Mouse (Mus musculus) brain, embryonic 14.5 days (tissue): ENCODE data around the gene Myom1.

ENCODE experiments used
- CTCF ChIP-seq: fragments of 200-500 bp; IDR thresholded peaks from 2 replicates; pipeline ENCODE4 v1.5.1; 2012; ENCODE audit warnings: inconsistent platforms, mild to moderate bottlenecking, moderate library complexity, borderline replicate concordance; ENCODE audit not compliant: insufficient read depth, insufficient read length; ENCODE audit errors: extremely low read depth
- POLR2A ChIP-seq: fragments of 200-500 bp; IDR thresholded peaks from 2 replicates; pipeline ENCODE4 v1.6.1; 2012; ENCODE audit warnings: mild to moderate bottlenecking, inconsistent platforms, borderline replicate concordance; ENCODE audit not compliant: poor library complexity, insufficient read depth, insufficient read length, severe bottlenecking; ENCODE audit errors: extremely low read depth

GRCm38 (mm10) chr17:71037188-71037587, 34.8 kb downstream of the Myom1 start:
- no peak for TF ChIP-seq CTCF
- no peak for TF ChIP-seq POLR2A
